In genomic region chr2:28205870-28206421, GRCm38 (mm10) we compare ENCODE assay signal across 8 mouse cellular contexts. TPM values are rescaled to one million over a fixed set of nuclear protein-coding genes. Genes with fewer than 3 reads are reported as not detected.
DNase-seq lines count a peak whose midpoint lies in the region; ATAC-seq and TF ChIP-seq lines count a peak whose summit lies in the region.

No protein-coding gene starts in this region.

- peak; percentile 63 for DNase-seq in hindbrain, embryonic 10.5 days (ENCODE audit: low spot score)
- no peak for DNase-seq in layer of hippocampus, postnatal 14 days (ENCODE audit: low spot score in 2 of 2)
- no peak for DNase-seq in urinary bladder, postnatal 14 days (ENCODE audit: low spot score)

- H3K4me2 ChIP-seq in embryonic facial prominence, embryonic 12.5 days (replicated peaks) = peak overlapping the region; percentile 99
- peak overlapping the region; percentile 68 for H3K4me2 ChIP-seq in liver, embryonic 16.5 days (ENCODE audit: low read depth, low read length)
- H3K4me2 ChIP-seq in stomach, embryonic 15.5 days = peak overlapping the region; percentile 99

- H3K27me3 ChIP-seq in C2C12 (ENCODE audit: control insufficient read depth, insufficient read depth, insufficient read length) = peaks cover 4% of the 10 kb centered on the region
- peaks cover 2% of the 10 kb centered on the region; the same call in 1 of the 2 replicates for H3K27me3 ChIP-seq in ES-Bruce4 (ENCODE audit: control insufficient read depth, insufficient read depth, low read length, poor library complexity, severe bottlenecking)
- peaks cover 23% of the 10 kb centered on the region; the same call in 1 of the 2 replicates for H3K27me3 ChIP-seq in embryonic facial prominence, embryonic 12.5 days
- H3K27me3 ChIP-seq in hindbrain, embryonic 10.5 days (ENCODE audit: insufficient read depth, poor library complexity, severe bottlenecking) = peaks cover 25% of the 10 kb centered on the region
- peaks cover 40% of the 10 kb centered on the region for H3K27me3 ChIP-seq in liver, embryonic 16.5 days (ENCODE audit: control insufficient read depth, insufficient read depth, low read depth, low read length)
- H3K27me3 ChIP-seq in stomach, embryonic 15.5 days (replicated peaks) = peaks cover 11% of the 10 kb centered on the region; the same call in 1 of the 2 replicates

- no peak for TF ChIP-seq EP300 in ES-Bruce4 (IDR thresholded peaks at IDR 0.05; ENCODE audit: insufficient read depth, low read depth, low read length)

- TF ChIP-seq CTCF in C2C12 (IDR thresholded peaks at IDR 0.05; ENCODE audit: control insufficient read depth, insufficient read depth, insufficient read length) (no peak), ES-Bruce4 (IDR thresholded peaks at IDR 0.05; ENCODE audit: low read depth, low read length) (no peak)

- H3K9ac ChIP-seq in ES-Bruce4 (ENCODE audit: low read depth, poor library complexity, severe bottlenecking) = peak overlapping the region; percentile 71
- H3K9ac ChIP-seq in embryonic facial prominence, embryonic 12.5 days = peak overlapping the region; percentile 72
- H3K9ac ChIP-seq in liver, embryonic 16.5 days (ENCODE audit: low read depth, low read length) = peak overlapping the region; percentile 42; the same call in 1 of the 2 replicates
- H3K9ac ChIP-seq in stomach, embryonic 15.5 days = peak overlapping the region; percentile 52

- peaks cover 2% of the 10 kb centered on the region for H3K4me1 ChIP-seq in ES-Bruce4 (ENCODE audit: control insufficient read depth, insufficient read depth, low read length)
- H3K4me1 ChIP-seq in embryonic facial prominence, embryonic 12.5 days = peaks cover 17% of the 10 kb centered on the region; the same call in 1 of the 2 replicates
- H3K4me1 ChIP-seq in hindbrain, embryonic 10.5 days (replicated peaks) = peaks cover 56% of the 10 kb centered on the region
- peaks cover 9% of the 10 kb centered on the region for H3K4me1 ChIP-seq in liver, embryonic 16.5 days (ENCODE audit: control insufficient read depth, low read depth, low read length)
- H3K4me1 ChIP-seq in stomach, embryonic 15.5 days = peaks cover 19% of the 10 kb centered on the region

- under 1% methylated on average over 49 of the region's 51 CpGs for WGBS in embryonic facial prominence, embryonic 12.5 days
- 4% methylated on average over 48 of the region's 51 CpGs for WGBS in hindbrain, embryonic 10.5 days
- WGBS in liver, embryonic 16.5 days (ENCODE audit: insufficient replicate concordance) = 1% methylated on average over 48 of the region's 51 CpGs
- WGBS in stomach, embryonic 15.5 days = 1% methylated on average over 51 of the region's 51 CpGs

- peak overlapping the region; percentile 74 for H3ac ChIP-seq in C2C12 (ENCODE audit: control insufficient read depth, insufficient read length, low read depth)

- no peak overlapping the region for H3K27ac ChIP-seq in ES-Bruce4 (ENCODE audit: insufficient read depth, low read length)
- no peak overlapping the region for H3K27ac ChIP-seq in embryonic facial prominence, embryonic 12.5 days
- peak overlapping the region; percentile 86 for H3K27ac ChIP-seq in hindbrain, embryonic 10.5 days
- no peak overlapping the region for H3K27ac ChIP-seq in liver, embryonic 16.5 days (ENCODE audit: low read length)
- H3K27ac ChIP-seq in stomach, embryonic 15.5 days = no peak overlapping the region

- H3K79me3 ChIP-seq in C2C12 (ENCODE audit: low read depth) = peaks cover 5% of the 10 kb centered on the region

- H3K4me3 ChIP-seq in C2C12 (ENCODE audit: insufficient read depth, poor library complexity, severe bottlenecking) (peak overlapping the region; percentile 59), ES-Bruce4 (ENCODE audit: low read depth, low read length) (peak overlapping the region; percentile 83)
- peak overlapping the region; percentile 59 for H3K4me3 ChIP-seq in embryonic facial prominence, embryonic 12.5 days
- peak overlapping the region; percentile 71 for H3K4me3 ChIP-seq in hindbrain, embryonic 10.5 days
- peak overlapping the region; percentile 54 for H3K4me3 ChIP-seq in liver, embryonic 16.5 days (ENCODE audit: low read depth, low read length)
- peak overlapping the region; percentile 55 for H3K4me3 ChIP-seq in stomach, embryonic 15.5 days (replicated peaks)

- no peaks in the 10 kb centered on the region for H3K9me3 ChIP-seq in ES-Bruce4 (replicated peaks; ENCODE audit: control insufficient read depth, insufficient read depth, low read length, poor library complexity, severe bottlenecking)
- H3K9me3 ChIP-seq in embryonic facial prominence, embryonic 12.5 days = no peaks in the 10 kb centered on the region
- no peaks in the 10 kb centered on the region for H3K9me3 ChIP-seq in hindbrain, embryonic 10.5 days
- no peaks in the 10 kb centered on the region for H3K9me3 ChIP-seq in liver, embryonic 16.5 days (replicated peaks; ENCODE audit: control insufficient read depth, low read length)
- H3K9me3 ChIP-seq in stomach, embryonic 15.5 days = no peaks in the 10 kb centered on the region

- TF ChIP-seq POLR2A in ES-Bruce4 (IDR thresholded peaks at IDR 0.05; ENCODE audit: insufficient read depth, low read length) = no peak

- no peak for ATAC-seq in embryonic facial prominence, embryonic 12.5 days (ENCODE audit: insufficient number of reproducible peaks, insufficient read depth, low FRiP score, low TSS enrichment)
- no peak for ATAC-seq in liver, embryonic 16.5 days (ENCODE audit: low read depth)
- no peak for ATAC-seq in stomach, embryonic 15.5 days (ENCODE audit: insufficient read depth, low FRiP score, low read depth)

- H3K36me3 ChIP-seq in C2C12 (ENCODE audit: control insufficient read depth, insufficient read depth) = peaks cover 27% of the 10 kb centered on the region
- H3K36me3 ChIP-seq in ES-Bruce4 (ENCODE audit: control insufficient read depth, insufficient read depth, low read length, poor library complexity, severe bottlenecking) = no peaks in the 10 kb centered on the region
- no peaks in the 10 kb centered on the region for H3K36me3 ChIP-seq in embryonic facial prominence, embryonic 12.5 days
- peaks cover 24% of the 10 kb centered on the region for H3K36me3 ChIP-seq in hindbrain, embryonic 10.5 days
- no peaks in the 10 kb centered on the region for H3K36me3 ChIP-seq in liver, embryonic 16.5 days (ENCODE audit: control insufficient read depth, insufficient read depth)
- no peaks in the 10 kb centered on the region for H3K36me3 ChIP-seq in stomach, embryonic 15.5 days

- H3K79me2 ChIP-seq in C2C12 (ENCODE audit: control insufficient read depth, insufficient read depth) = peaks cover 25% of the 10 kb centered on the region

TF ChIP-seq in C2C12, 6 proteins besides CTCF, POLR2A, EP300 and RAD21:
- TF ChIP-seq MYOG (IDR thresholded peaks at IDR 0.05; ENCODE audit: control insufficient read depth, extremely low read depth, insufficient read length) (no peak), CEBPB (IDR thresholded peaks at IDR 0.05; ENCODE audit: low read depth) (no peak), MAX (IDR thresholded peaks at IDR 0.05) (no peak), USF1 (IDR thresholded peaks at IDR 0.05; ENCODE audit: low read depth) (no peak), FOSL1 (IDR thresholded peaks at IDR 0.05; ENCODE audit: insufficient read depth, low read length, poor library complexity, severe bottlenecking) (no peak), MYOD1 (IDR thresholded peaks at IDR 0.05; ENCODE audit: control insufficient read depth, insufficient read length, low read depth) (no peak)

RNA-seq across cellular contexts. Expression of gene Olfm1, which starts 13.2 kb away (rescaled TPM):
- polyA plus RNA-seq in C2C12 (2012; fragmentation: generic; extraction: Trizol) (55.2 TPM), ES-Bruce4 (2011; ENCODE audit: insufficient read depth, insufficient read length, low read depth, missing spikeins) (8.9 and 10.8 TPM in 2 replicates)
- polyA plus RNA-seq in embryonic facial prominence, embryonic 12.5 days (2016; fragmentation: Nextera tagmentation; extraction: Ambion mirVana) = 34.5 and 36.8 TPM in 2 replicates
- polyA plus RNA-seq in hindbrain, embryonic 10.5 days (2016; fragmentation: Nextera tagmentation; extraction: Ambion mirVana) = 46.9 and 113 TPM in 2 replicates
- polyA plus RNA-seq in liver, embryonic 16.5 days (2015; fragmentation: Nextera tagmentation; extraction: Ambion mirVana) = 0.72 and 0.89 TPM in 2 replicates
- 21.6 and 22.2 TPM in 2 replicates for polyA plus RNA-seq in stomach, embryonic 15.5 days (2015; fragmentation: Nextera tagmentation; extraction: Ambion mirVana)
- total RNA-seq in layer of hippocampus, postnatal 14 days (2021) = 1,000 to 10,000 TPM; 1,124 to 1,184 TPM
